In genomic region chr8:45267611-45268391, GRCm38 (mm10) we compare ENCODE assay signal across 13 mouse cellular contexts. TPM values are rescaled to one million over a fixed set of nuclear protein-coding genes. Genes with fewer than 3 reads are reported as not detected.
DNase-seq lines count a peak whose midpoint lies in the region; ATAC-seq and TF ChIP-seq lines count a peak whose summit lies in the region.
"Had no signal": no experiment of that assay in that cellular context is flagged by ENCODE, and none has a peak within 500 bp of the region (broad histone marks: within the 10 kb centered on the region; RNA-seq: fewer than 3 reads in every experiment).

No protein-coding gene starts in this region.

- TF ChIP-seq EP300 in liver, postnatal 0 days (IDR thresholded peaks at IDR 0.05; ENCODE audit: low read depth) = no peak

- no peak for TF ChIP-seq CTCF in liver, postnatal 0 days (IDR thresholded peaks at IDR 0.05; ENCODE audit: low read depth)
- TF ChIP-seq CTCF in cerebellum, adult 2 months (IDR thresholded peaks at IDR 0.05; ENCODE audit: borderline replicate concordance, insufficient read depth, low read depth, low read length) = no peak

- H3K36me3 ChIP-seq in heart, embryonic 11.5 days (ENCODE audit: control insufficient read depth, insufficient read depth, low read length) = no peaks in the 10 kb centered on the region
- H3K36me3 ChIP-seq in liver, postnatal 0 days (replicated peaks; ENCODE audit: insufficient read depth, low read length) = 0 out of 2 replicates have a peak, but pooled peaks cover 2% of the 10 kb centered on the region
- H3K36me3 ChIP-seq: limb, embryonic 15.5 days had no signal

- no peak overlapping the region for H3K4me3 ChIP-seq in heart, embryonic 11.5 days (ENCODE audit: low read depth, low read length)
- H3K4me3 ChIP-seq in liver, postnatal 0 days (ENCODE audit: low read depth, low read length) = no peak overlapping the region
- H3K4me3 ChIP-seq in cerebellum, adult 2 months (replicated peaks; ENCODE audit: insufficient read depth, low read depth, low read length) = no peak overlapping the region
- H3K4me3 ChIP-seq: limb, embryonic 15.5 days had no signal

- ATAC-seq in heart, embryonic 11.5 days (replicated peaks; ENCODE audit: insufficient number of reproducible peaks, low FRiP score, low TSS enrichment) = no peak
- no peak for ATAC-seq in liver, postnatal 0 days
- no peak for ATAC-seq in granulocyte monocyte progenitor cell, adult 5-6 weeks (replicated peaks; ENCODE audit: poor library complexity, severe bottlenecking)

- no peaks in the 10 kb centered on the region for H3K27me3 ChIP-seq in heart, embryonic 11.5 days (ENCODE audit: control insufficient read depth, insufficient read depth, low read length)
- H3K27me3 ChIP-seq in liver, postnatal 0 days (ENCODE audit: insufficient read depth, low read length) = no peaks in the 10 kb centered on the region
- H3K27me3 ChIP-seq in cerebellum, adult 2 months (ENCODE audit: control insufficient read depth, insufficient read depth, low read length) = no peaks in the 10 kb centered on the region
- H3K27me3 ChIP-seq: limb, embryonic 15.5 days had no signal

- 60% methylated on average over 4 of the region's 4 CpGs for WGBS in heart, embryonic 11.5 days (ENCODE audit: insufficient replicate concordance)
- 65% methylated on average over 4 of the region's 4 CpGs for WGBS in liver, postnatal 0 days (ENCODE audit: insufficient replicate concordance)
- 44% methylated on average over 4 of the region's 4 CpGs for WGBS in cerebellum, adult 2 months

- no peaks in the 10 kb centered on the region for H3K9me3 ChIP-seq in heart, embryonic 11.5 days (replicated peaks; ENCODE audit: control insufficient read depth, low read length)
- H3K9me3 ChIP-seq in liver, postnatal 0 days (ENCODE audit: low read length) = no peaks in the 10 kb centered on the region

- no peak overlapping the region for H3K27ac ChIP-seq in heart, embryonic 11.5 days (ENCODE audit: low read depth, low read length)
- H3K27ac ChIP-seq in liver, postnatal 0 days (ENCODE audit: low read depth) = peak overlapping the region; percentile 86
- no peak overlapping the region for H3K27ac ChIP-seq in cerebellum, adult 2 months (ENCODE audit: insufficient read depth, low read length)
- H3K27ac ChIP-seq: limb, embryonic 15.5 days had no signal

- no peak for TF ChIP-seq POLR2A in cerebellum, adult 2 months (IDR thresholded peaks at IDR 0.05; ENCODE audit: borderline replicate concordance, insufficient read depth, low read length)

- no peak overlapping the region for H3K9ac ChIP-seq in heart, embryonic 11.5 days (ENCODE audit: low read depth, low read length)
- no peak overlapping the region for H3K9ac ChIP-seq in liver, postnatal 0 days (replicated peaks)
- H3K9ac ChIP-seq: limb, embryonic 15.5 days had no signal

- DNase-seq in heart, adult 11 months = peak; percentile 91
- peak; percentile 9 for DNase-seq in right cerebral cortex, postnatal 4 days
- DNase-seq in right cerebral cortex, postnatal 14 days = no peak
- no peak for DNase-seq in liver, postnatal 0 days
- no peak for DNase-seq in right cerebral cortex, adult 18-20 months
- no peak for DNase-seq in cerebellum, adult 2 months
- DNase-seq: cerebellum, adult 9-10 months; retina, postnatal 1 day had no signal

- no peak overlapping the region for H3K4me2 ChIP-seq in heart, embryonic 11.5 days
- no peak overlapping the region for H3K4me2 ChIP-seq in liver, postnatal 0 days (ENCODE audit: low read depth, low read length)
- H3K4me2 ChIP-seq: limb, embryonic 15.5 days had no signal

- no peaks in the 10 kb centered on the region for H3K4me1 ChIP-seq in heart, embryonic 11.5 days (ENCODE audit: control insufficient read depth, insufficient read depth, low read length)
- peaks cover 17% of the 10 kb centered on the region for H3K4me1 ChIP-seq in liver, postnatal 0 days (ENCODE audit: insufficient read depth)
- no peaks in the 10 kb centered on the region for H3K4me1 ChIP-seq in cerebellum, adult 2 months (ENCODE audit: control insufficient read depth, insufficient read depth, low read length)

RNA-seq across cellular contexts. Expression of gene F11, which starts 6.0 kb away (rescaled TPM):
- polyA plus RNA-seq in heart, embryonic 11.5 days (2014; fragmentation: Nextera tagmentation; extraction: Ambion mirVana) = not detected in 2 replicates
- 55.4 and 60.8 TPM in 2 replicates for polyA plus RNA-seq in liver, postnatal 0 days (2015; fragmentation: Nextera tagmentation; extraction: Ambion mirVana)
- total RNA-seq in granulocyte monocyte progenitor cell, adult 5-6 weeks (2014; fragmentation: Nextera tagmentation) = not detected in 2 replicates
- not detected in 2 replicates for total RNA-seq in granulocyte monocyte progenitor cell, adult 5-6 weeks (2017)
- not detected in 2 replicates for polyA plus RNA-seq in cerebellum, adult 2 months (2012; rRNA removed)
- total RNA-seq: gastrocnemius, adult 18-20 months; monocyte, adult 5-6 weeks had no signal

RNA-seq across cellular contexts. Expression of gene Klkb1, which starts 26.9 kb away (rescaled TPM):
- not detected in 2 replicates for polyA plus RNA-seq in heart, embryonic 11.5 days (2014; fragmentation: Nextera tagmentation; extraction: Ambion mirVana)
- polyA plus RNA-seq in liver, postnatal 0 days (2015; fragmentation: Nextera tagmentation; extraction: Ambion mirVana) = 29.5 and 30.1 TPM in 2 replicates
- not detected in 2 replicates for total RNA-seq in granulocyte monocyte progenitor cell, adult 5-6 weeks (2014; fragmentation: Nextera tagmentation)
- total RNA-seq in granulocyte monocyte progenitor cell, adult 5-6 weeks (2017) = not detected in 2 replicates
- 0.03 and 0.08 TPM in 2 replicates for polyA plus RNA-seq in cerebellum, adult 2 months (2012; rRNA removed)
- polyA plus RNA-seq: limb, embryonic 15.5 days had no signal

RNA-seq across cellular contexts. Expression of gene Gm45753, which starts 40.5 kb away (rescaled TPM):
- not detected in 2 replicates for polyA plus RNA-seq in heart, embryonic 11.5 days (2014; fragmentation: Nextera tagmentation; extraction: Ambion mirVana)
- polyA plus RNA-seq in liver, postnatal 0 days (2015; fragmentation: Nextera tagmentation; extraction: Ambion mirVana) = 41.6 and 42.7 TPM in 2 replicates
- 0.38 TPM in 1 of 2 replicates, not detected in the other for total RNA-seq in granulocyte monocyte progenitor cell, adult 5-6 weeks (2014; fragmentation: Nextera tagmentation)
- total RNA-seq in granulocyte monocyte progenitor cell, adult 5-6 weeks (2017) = not detected in 2 replicates
- polyA plus RNA-seq in cerebellum, adult 2 months (2012; rRNA removed) = not detected in 2 replicates
- total RNA-seq: gastrocnemius, adult 18-20 months; monocyte, adult 5-6 weeks had no signal

Comparison
In these comparisons a context has a peak if more than half of its experiments do, and no peak if none do; other contexts are left out.
1. DNase-seq: peak in heart, adult 11 months (single experiment) and right cerebral cortex, postnatal 4 days (single experiment); none in right cerebral cortex, postnatal 14 days (single experiment), liver, postnatal 0 days (single experiment), right cerebral cortex, adult 18-20 months (single experiment) and cerebellum, adult 2 months (0 of 2).
2. RNA of gene F11, which starts 6.0 kb away (polyA plus RNA-seq): 55.4 to 60.8 TPM in liver, postnatal 0 days; not detected in cerebellum, adult 2 months and not detected in heart, embryonic 11.5 days; every median in the first group is over 10 times any median in the second.
3. RNA of gene Klkb1, which starts 26.9 kb away (polyA plus RNA-seq): 29.5 to 30.1 TPM in liver, postnatal 0 days; 0.03 to 0.08 TPM in cerebellum, adult 2 months and not detected in heart, embryonic 11.5 days; every median in the first group is over 10 times any median in the second.
4. RNA of gene Gm45753, which starts 40.5 kb away (polyA plus RNA-seq): 41.6 to 42.7 TPM in liver, postnatal 0 days; not detected in heart, embryonic 11.5 days and not detected in cerebellum, adult 2 months; every median in the first group is over 10 times any median in the second.